Mouse (Mus musculus): ENCODE data around the gene Atg4c.

GRCm38 (mm10) chr4:99194826-99195225 is 1.1 kb downstream of the Atg4c start:
- TF ChIP-seq EP300 (IDR thresholded peaks at IDR 0.05; ENCODE audit: low read depth) (no peak), CTCF (IDR thresholded peaks at IDR 0.05; ENCODE audit: low read depth) (no peak)
